Comparison of ENCODE assay signal across 9 mouse cellular contexts in the genomic region with DNA sequence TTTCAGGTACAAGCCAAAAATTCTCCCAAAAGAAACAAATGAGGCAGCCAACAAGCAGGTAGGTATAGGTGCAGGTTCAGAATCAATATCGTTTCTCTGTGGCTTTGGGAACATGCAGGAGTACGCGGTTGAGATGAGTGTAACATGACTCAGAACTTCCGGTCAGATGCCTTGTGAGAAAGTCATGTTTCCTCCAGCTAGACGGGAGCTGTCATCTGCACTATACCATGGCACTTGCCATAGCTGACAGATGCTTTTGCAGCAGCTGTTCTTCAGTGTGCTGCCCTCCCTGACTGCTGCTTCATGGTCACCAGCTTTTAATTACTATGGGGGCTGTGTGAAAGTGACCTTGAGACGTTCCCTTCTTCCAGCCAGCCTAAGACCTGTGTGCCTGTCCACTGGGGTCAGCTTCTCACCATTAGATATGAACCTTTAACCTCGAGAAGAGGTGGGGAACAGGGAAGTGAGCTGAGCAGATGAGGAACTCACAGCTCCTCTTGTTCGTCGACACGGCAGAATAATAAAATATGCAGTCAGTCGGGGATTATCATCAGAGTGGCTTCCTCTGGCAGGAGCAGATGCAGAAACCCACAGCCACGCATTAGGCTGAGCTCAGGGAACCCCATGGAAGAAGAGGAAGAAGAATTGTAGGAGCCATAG. TPM values are rescaled to one million over a fixed set of nuclear protein-coding genes. Genes with fewer than 3 reads are reported as not detected.
DNase-seq lines count a peak whose midpoint lies in the region; ATAC-seq and TF ChIP-seq lines count a peak whose summit lies in the region.
"Had no signal": no experiment of that assay in that cellular context is flagged by ENCODE, and none has a peak within 500 bp of the region (broad histone marks: within the 10 kb centered on the region; RNA-seq: fewer than 3 reads in every experiment).

No protein-coding gene starts in this region.

- no peak overlapping the region for H3K9ac ChIP-seq in heart, embryonic 12.5 days
- no peak overlapping the region for H3K9ac ChIP-seq in midbrain, embryonic 13.5 days (replicated peaks)
- no peak overlapping the region for H3K9ac ChIP-seq in midbrain, postnatal 0 days (replicated peaks; ENCODE audit: low read length, poor library complexity, severe bottlenecking)
- H3K9ac ChIP-seq: forebrain, embryonic 12.5 days had no signal

- peak; percentile 5 for DNase-seq in kidney, adult 2 months
- DNase-seq in kidney, adult 9 months: no peak
- DNase-seq in CD4-positive, CD25-positive, alpha-beta regulatory T cell, adult 2 months (ENCODE audit: low read depth, low spot score): peak; percentile 52
- DNase-seq in midbrain, postnatal 0 days (ENCODE audit: low spot score): no peak

- no peak for TF ChIP-seq CTCF in kidney, adult 2 months (conservative IDR thresholded peaks at IDR 0.05; ENCODE audit: insufficient read depth, insufficient read length, low read depth, low read length)
- TF ChIP-seq CTCF in midbrain, postnatal 0 days (IDR thresholded peaks at IDR 0.05): no peak

- no peaks in the 10 kb centered on the region for H3K36me3 ChIP-seq in kidney, adult 2 months (ENCODE audit: control insufficient read depth, insufficient read depth, low read length)
- no peaks in the 10 kb centered on the region for H3K36me3 ChIP-seq in heart, embryonic 12.5 days
- H3K36me3 ChIP-seq in midbrain, embryonic 13.5 days: no peaks in the 10 kb centered on the region
- H3K36me3 ChIP-seq in midbrain, postnatal 0 days (ENCODE audit: insufficient read depth, low read length): no peaks in the 10 kb centered on the region
- H3K36me3 ChIP-seq: forebrain, embryonic 12.5 days had no signal

- H3K27me3 ChIP-seq in kidney, adult 2 months (replicated peaks; ENCODE audit: control insufficient read depth, insufficient read depth, low read length): no peaks in the 10 kb centered on the region
- no peaks in the 10 kb centered on the region for H3K27me3 ChIP-seq in heart, embryonic 12.5 days (replicated peaks)
- 0 out of 2 replicates have a peak, but pooled peaks cover 3% of the 10 kb centered on the region for H3K27me3 ChIP-seq in midbrain, embryonic 13.5 days
- H3K27me3 ChIP-seq in midbrain, postnatal 0 days (ENCODE audit: insufficient read depth, low read length): no peaks in the 10 kb centered on the region
- H3K27me3 ChIP-seq: forebrain, embryonic 12.5 days had no signal

- no peak overlapping the region for H3K27ac ChIP-seq in kidney, adult 2 months (ENCODE audit: insufficient read depth, low read depth, low read length)
- peak overlapping the region; percentile 38; the same call in 1 of the 2 replicates for H3K27ac ChIP-seq in heart, embryonic 12.5 days (ENCODE audit: poor library complexity, severe bottlenecking)
- H3K27ac ChIP-seq in midbrain, embryonic 13.5 days: no peak overlapping the region
- no peak overlapping the region for H3K27ac ChIP-seq in midbrain, postnatal 0 days (ENCODE audit: low read depth, low read length)
- H3K27ac ChIP-seq: forebrain, embryonic 12.5 days had no signal

- TF ChIP-seq POLR2A in kidney, adult 2 months (IDR thresholded peaks at IDR 0.05; ENCODE audit: low read depth, low read length): no peak

- no peak for ATAC-seq in heart, embryonic 12.5 days (ENCODE audit: insufficient number of reproducible peaks, low FRiP score)
- peak; percentile 59 for ATAC-seq in megakaryocyte-erythroid progenitor cell, adult 5-6 weeks (replicated peaks; ENCODE audit: low FRiP score, low TSS enrichment, poor library complexity, severe bottlenecking)
- ATAC-seq in erythroblast, adult 5-6 weeks (replicated peaks; ENCODE audit: low FRiP score, poor library complexity, severe bottlenecking): no peak
- ATAC-seq in midbrain, embryonic 13.5 days: no peak
- ATAC-seq in midbrain, postnatal 0 days (ENCODE audit: low FRiP score): no peak

- WGBS in kidney, adult 2 months: 16% methylated on average over 12 of the region's 12 CpGs
- 36% methylated on average over 12 of the region's 12 CpGs for WGBS in heart, embryonic 12.5 days
- WGBS in midbrain, embryonic 13.5 days: 70% methylated on average over 12 of the region's 12 CpGs
- WGBS in midbrain, postnatal 0 days: 65% methylated on average over 12 of the region's 12 CpGs

- H3K4me1 ChIP-seq in kidney, adult 2 months (ENCODE audit: control insufficient read depth, insufficient read depth, low read length): no peaks in the 10 kb centered on the region
- H3K4me1 ChIP-seq in heart, embryonic 12.5 days (replicated peaks): 0 out of 2 replicates have a peak, but pooled peaks cover 8% of the 10 kb centered on the region
- no peaks in the 10 kb centered on the region for H3K4me1 ChIP-seq in midbrain, embryonic 13.5 days (replicated peaks)
- H3K4me1 ChIP-seq in midbrain, postnatal 0 days (ENCODE audit: insufficient read depth, low read length): no peaks in the 10 kb centered on the region
- H3K4me1 ChIP-seq: forebrain, embryonic 12.5 days had no signal

- no peaks in the 10 kb centered on the region for H3K9me3 ChIP-seq in heart, embryonic 12.5 days (replicated peaks)
- no peaks in the 10 kb centered on the region for H3K9me3 ChIP-seq in midbrain, embryonic 13.5 days
- no peaks in the 10 kb centered on the region for H3K9me3 ChIP-seq in midbrain, postnatal 0 days (ENCODE audit: low read length)
- H3K9me3 ChIP-seq: forebrain, embryonic 12.5 days had no signal

- H3K4me3 ChIP-seq in kidney, adult 2 months (ENCODE audit: insufficient read depth, low read depth, low read length): no peak overlapping the region
- no peak overlapping the region for H3K4me3 ChIP-seq in heart, embryonic 12.5 days
- H3K4me3 ChIP-seq in midbrain, embryonic 13.5 days (replicated peaks): no peak overlapping the region
- H3K4me3 ChIP-seq in midbrain, postnatal 0 days (ENCODE audit: low read depth, low read length): no peak overlapping the region
- H3K4me3 ChIP-seq: forebrain, embryonic 12.5 days had no signal

- H3K4me2 ChIP-seq in heart, embryonic 12.5 days: peak overlapping the region; percentile 23
- H3K4me2 ChIP-seq in midbrain, embryonic 13.5 days (replicated peaks): no peak overlapping the region
- no peak overlapping the region for H3K4me2 ChIP-seq in midbrain, postnatal 0 days (ENCODE audit: low read depth, low read length, poor library complexity, severe bottlenecking)
- H3K4me2 ChIP-seq: forebrain, embryonic 12.5 days had no signal

RNA-seq across cellular contexts. Expression of a gene that starts 7.0 kb away (rescaled TPM):
- polyA plus RNA-seq in kidney, adult 2 months (2012; rRNA removed): 0.31 and 0.48 TPM in 2 replicates
- polyA plus RNA-seq in heart, embryonic 12.5 days (2016; fragmentation: Nextera tagmentation; extraction: Ambion mirVana): 0.33 and 0.49 TPM in 2 replicates
- not detected in 2 replicates for total RNA-seq in megakaryocyte-erythroid progenitor cell, adult 5-6 weeks (2014; fragmentation: Nextera tagmentation)
- 0.50 and 0.99 TPM in 2 replicates for total RNA-seq in megakaryocyte-erythroid progenitor cell, adult 5-6 weeks (2017)
- 9.0 and 11.9 TPM in 2 replicates for total RNA-seq in erythroblast, adult 5-6 weeks (2015; ENCODE audit: low replicate concordance)
- 9.5 and 9.8 TPM in 2 replicates for total RNA-seq in erythroblast, adult 5-6 weeks (2017; ENCODE audit: low replicate concordance)
- 0.17 and 0.21 TPM in 2 replicates for polyA plus RNA-seq in midbrain, embryonic 13.5 days (2015; fragmentation: Nextera tagmentation; extraction: Ambion mirVana)
- 0.71 and 1.0 TPM in 2 replicates for total RNA-seq in midbrain, postnatal 0 days (2014; rRNA removed)
- polyA plus RNA-seq in midbrain, postnatal 0 days (2015; fragmentation: Nextera tagmentation; extraction: Ambion mirVana): 0.33 and 0.35 TPM in 2 replicates

RNA-seq across cellular contexts. Expression of a gene that starts 50.9 kb away (rescaled TPM):
- 325 and 361 TPM in 2 replicates for polyA plus RNA-seq in kidney, adult 2 months (2012; rRNA removed)
- polyA plus RNA-seq in heart, embryonic 12.5 days (2016; fragmentation: Nextera tagmentation; extraction: Ambion mirVana): 680 and 691 TPM in 2 replicates
- 145 and 149 TPM in 2 replicates for total RNA-seq in megakaryocyte-erythroid progenitor cell, adult 5-6 weeks (2014; fragmentation: Nextera tagmentation)
- 164 and 169 TPM in 2 replicates for total RNA-seq in megakaryocyte-erythroid progenitor cell, adult 5-6 weeks (2017)
- total RNA-seq in erythroblast, adult 5-6 weeks (2015; ENCODE audit: low replicate concordance): 75.0 and 90.3 TPM in 2 replicates
- 57.3 and 67.1 TPM in 2 replicates for total RNA-seq in erythroblast, adult 5-6 weeks (2017; ENCODE audit: low replicate concordance)
- polyA plus RNA-seq in midbrain, embryonic 13.5 days (2015; fragmentation: Nextera tagmentation; extraction: Ambion mirVana): 263 and 273 TPM in 2 replicates
- 201 and 259 TPM in 2 replicates for total RNA-seq in midbrain, postnatal 0 days (2014; rRNA removed)
- 253 and 272 TPM in 2 replicates for polyA plus RNA-seq in midbrain, postnatal 0 days (2015; fragmentation: Nextera tagmentation; extraction: Ambion mirVana)

Comparison
In these comparisons a context has a peak if more than half of its experiments do, and no peak if none do; other contexts are left out.
1. DNase-seq: peak in kidney, adult 2 months (single experiment) and CD4-positive, CD25-positive, alpha-beta regulatory T cell, adult 2 months (single experiment); none in kidney, adult 9 months (single experiment) and midbrain, postnatal 0 days (single experiment).